Mouse (Mus musculus) heart, postnatal 14 days (tissue): Measurements from ENCODE around the gene Pfkfb3. TPM values are rescaled to one million over a fixed set of nuclear protein-coding genes. Genes with fewer than 3 reads are reported as not detected.
A peak's percentile ranks its signal among the peaks of the same experiment; 100 is the strongest.
"Not testable (repeated sequence)": the region's sequence is repeated elsewhere in the genome, so short reads cannot be mapped to it uniquely, and the experiment has no call there.

ENCODE experiments used
- DNase-seq, 2 experiments: peaks; one replicate each; pipeline ENCODE4 v3.0.0; 2021 to 2022
- intact Hi-C: fragments of 180-260 bp; cut with DNase I; formaldehyde crosslinking; loops from one replicate; pipeline ENCODE4 v1.15.1; 2025
- total RNA-seq, 2 experiments: library from RNA; stranded (reverse); gene quantifications; 2 replicates each; pipeline ENCODE4 v1.2.3; 2021

Pfkfb3 gene
- total RNA-seq, 2 experiments from 2014 or later: 11.9 to 14.5 TPM

- intact Hi-C loops: no loop called here
- no peak for DNase-seq
These were observed 1.5 kb downstream of the Pfkfb3 start for GRCm38 (mm10) chr2:11552297-11552821.

DNA sequence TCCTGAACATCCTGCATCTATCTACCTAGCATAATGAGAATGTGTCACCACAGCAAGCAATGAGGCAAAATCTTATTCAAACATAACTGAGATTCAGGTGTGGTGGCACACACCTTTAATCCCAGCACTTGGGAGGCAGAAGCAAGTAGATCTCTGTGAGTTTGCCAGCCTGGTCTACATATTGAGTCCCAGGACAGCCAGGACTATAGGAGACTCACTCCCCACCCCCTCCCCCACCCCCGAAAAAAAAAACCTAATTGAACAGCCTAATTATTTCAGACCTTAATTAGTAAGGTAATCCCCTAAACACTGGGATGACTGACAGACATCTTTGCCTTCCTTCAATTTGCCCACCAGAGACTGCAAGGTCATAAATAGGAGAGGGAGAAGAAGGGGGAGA, 2.2 kb downstream of the Pfkfb3 start:
- intact Hi-C loops: no loop called here
- no peak for DNase-seq

DNA sequence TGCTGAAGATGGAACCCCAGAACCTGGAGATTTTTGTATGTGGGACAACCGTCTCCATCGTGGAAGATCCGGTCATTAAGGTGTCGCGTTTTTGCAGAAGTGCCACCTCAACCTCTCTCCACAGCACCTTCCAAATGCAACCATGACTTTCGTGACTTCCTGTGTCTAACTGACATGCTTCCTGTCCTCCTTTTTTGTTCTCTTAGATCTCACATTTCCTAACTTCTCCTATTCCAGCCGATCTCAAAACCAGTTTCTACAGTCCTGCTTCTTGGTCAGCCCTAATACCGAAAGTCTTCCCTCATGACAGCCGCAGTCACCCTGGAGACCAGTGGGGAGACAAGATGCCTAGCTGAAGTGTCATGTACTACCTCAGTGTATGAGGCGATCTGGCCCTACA, 5.4 kb downstream of the Pfkfb3 start:
- intact Hi-C loops: loop anchor here (5.0 kb wide), 2 partner anchors 54 to 436 kb away; partner anchors contain the start of gene Rbm17
- DNase-seq: no peak

- intact Hi-C loops: loop anchor here (5.0 kb wide), 2 partner anchors 55 to 435 kb away; partner anchors contain the start of gene Rbm17
- no peak for DNase-seq
These were observed 6.3 kb downstream of the Pfkfb3 start for GRCm38 (mm10) chr2:11547609-11548008.

GRCm38 (mm10) chr2:11546091-11546490, 7.8 kb downstream of the Pfkfb3 start:
- DNase-seq: no peak
- intact Hi-C loops: loop anchor here (5.0 kb wide), 2 partner anchors 56 to 434 kb away; partner anchors contain the start of gene Rbm17

DNA sequence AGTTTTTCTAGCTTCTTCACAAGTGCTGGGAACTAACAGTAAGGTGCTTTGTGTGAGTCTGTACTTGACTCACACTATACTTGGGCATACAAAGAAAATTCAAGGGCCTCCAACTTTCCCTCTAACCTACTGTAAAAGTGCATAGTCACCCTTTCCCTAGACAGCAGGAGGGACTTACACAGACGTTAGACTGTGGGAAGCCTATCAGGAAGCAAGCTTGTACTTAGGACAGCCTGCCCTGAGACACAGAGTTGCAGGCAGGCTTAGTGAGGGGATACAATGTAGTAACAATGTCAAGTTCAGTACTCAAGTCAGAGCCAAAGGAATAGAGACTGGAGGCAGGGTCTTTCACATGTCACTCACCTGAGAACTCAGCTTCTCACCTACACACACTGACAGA, 8.5 kb downstream of the Pfkfb3 start:
- intact Hi-C loops: loop anchor here (5.0 kb wide), 2 partner anchors 57 to 433 kb away; partner anchors contain the start of gene Rbm17
- no peak for DNase-seq

DNA sequence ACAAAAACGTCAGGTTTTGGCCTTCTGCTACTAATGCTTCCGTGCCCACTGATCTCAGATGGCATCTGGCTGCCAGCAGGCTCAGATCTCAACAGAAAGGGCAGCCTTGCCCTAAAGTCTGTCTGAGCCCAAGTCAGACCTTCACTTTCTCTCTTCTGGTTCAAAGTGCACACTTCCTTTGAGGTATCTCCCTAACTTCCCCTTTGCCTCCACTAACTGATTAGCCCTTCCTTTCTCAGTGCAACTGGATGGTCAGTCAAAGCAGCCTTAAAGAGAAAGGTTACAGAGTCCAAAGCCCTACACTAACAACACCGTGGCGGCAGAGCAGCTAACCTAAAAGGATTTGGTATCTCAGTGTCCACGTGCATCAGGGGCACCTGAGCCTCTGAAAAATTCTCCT, 9.5 kb downstream of the Pfkfb3 start:
- DNase-seq: no peak
- intact Hi-C loops: no loop called here

- no peak for DNase-seq
- intact Hi-C loops: no loop called here
These were observed 10.7 kb downstream of the Pfkfb3 start for GRCm38 (mm10) chr2:11543158-11543557.

DNA sequence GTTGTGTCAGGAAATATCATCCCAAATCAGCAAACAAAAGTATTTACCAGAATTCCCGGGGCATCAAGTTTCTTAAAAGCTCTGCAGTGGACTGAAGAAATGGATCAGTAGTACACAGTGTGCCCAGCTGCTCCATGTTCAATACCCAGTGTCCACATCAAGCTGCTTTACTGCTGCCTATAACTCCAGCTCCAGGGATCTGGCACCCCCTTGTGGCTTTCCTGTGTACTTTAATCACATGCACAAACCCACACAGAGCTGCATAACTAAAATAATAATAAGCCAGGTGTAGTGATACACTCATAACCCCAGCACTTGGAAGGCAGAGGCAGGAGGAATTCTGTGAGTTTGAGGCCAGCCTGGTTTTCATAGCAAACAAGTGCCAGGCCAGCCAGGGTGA, 11.2 kb downstream of the Pfkfb3 start:
- intact Hi-C loops: loop anchor here (1.0 kb wide), 2 partner anchors 40 to 211 kb away; no protein-coding TSS in a partner anchor
- peak; percentile 84 to 90 for DNase-seq

GRCm38 (mm10) chr2:11542121-11542520, 11.8 kb downstream of the Pfkfb3 start:
- DNase-seq: no peak
- intact Hi-C loops: loop anchor here (1.0 kb wide), 2 partner anchors 40 to 211 kb away; no protein-coding TSS in a partner anchor

DNA sequence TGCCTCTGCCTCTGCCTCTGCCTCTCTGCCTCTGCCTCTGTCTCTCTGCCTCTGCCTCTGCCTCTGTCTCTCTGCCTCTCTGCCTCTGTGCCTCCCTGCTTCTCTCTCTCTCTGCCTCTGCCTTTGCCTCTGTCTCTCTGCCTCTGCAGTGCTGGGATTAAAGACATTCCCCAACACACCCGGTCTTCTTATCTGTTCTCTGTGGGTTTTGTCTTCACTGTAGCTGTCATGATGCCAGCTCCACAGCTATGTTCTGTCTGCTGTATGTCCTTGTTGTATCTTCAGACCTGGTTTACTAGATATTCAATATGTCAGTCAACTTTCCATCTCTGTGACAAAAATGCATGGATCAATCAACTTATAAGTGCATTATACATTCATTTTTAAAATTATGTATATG, 12.3 kb downstream of the Pfkfb3 start:
- DNase-seq, intact Hi-C loops: not testable (repeated sequence)

- DNase-seq: no peak
- intact Hi-C loops: loop anchor here (1.0 kb wide), 1 partner anchor 33 kb away; no protein-coding TSS in a partner anchor
These were observed 17.9 kb downstream of the Pfkfb3 start for GRCm38 (mm10) chr2:11535966-11536365.

DNA sequence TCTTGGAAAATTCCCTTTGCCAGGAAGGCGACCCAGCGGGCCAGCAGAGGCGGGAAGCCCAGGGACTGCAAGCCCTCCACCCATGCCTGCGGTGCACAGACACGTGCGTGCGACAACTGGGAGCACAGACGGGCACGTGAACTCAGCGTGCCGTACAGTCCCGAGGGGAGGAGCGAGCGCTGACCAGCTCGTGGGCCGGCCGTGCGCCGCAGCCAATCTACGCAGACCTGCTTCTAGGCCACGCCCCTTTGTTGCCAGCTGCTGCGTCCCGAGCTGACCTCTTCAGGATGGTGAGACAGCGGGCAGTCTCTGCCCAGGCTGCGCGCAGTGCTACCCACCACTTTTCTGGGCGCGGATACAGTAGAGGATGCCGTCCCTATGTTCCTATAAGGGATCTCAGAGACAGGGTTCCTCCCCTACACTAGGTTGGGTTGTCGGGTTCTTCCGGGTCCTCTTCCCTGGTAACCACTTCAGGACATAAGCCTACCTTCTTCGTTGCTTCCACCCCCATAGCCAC, 18.4 kb downstream of the Pfkfb3 start:
- peak; percentile 94 to 97 for DNase-seq
- intact Hi-C loops: loop anchor here (1.0 kb wide), 1 partner anchor 32 kb away; no protein-coding TSS in a partner anchor

DNA sequence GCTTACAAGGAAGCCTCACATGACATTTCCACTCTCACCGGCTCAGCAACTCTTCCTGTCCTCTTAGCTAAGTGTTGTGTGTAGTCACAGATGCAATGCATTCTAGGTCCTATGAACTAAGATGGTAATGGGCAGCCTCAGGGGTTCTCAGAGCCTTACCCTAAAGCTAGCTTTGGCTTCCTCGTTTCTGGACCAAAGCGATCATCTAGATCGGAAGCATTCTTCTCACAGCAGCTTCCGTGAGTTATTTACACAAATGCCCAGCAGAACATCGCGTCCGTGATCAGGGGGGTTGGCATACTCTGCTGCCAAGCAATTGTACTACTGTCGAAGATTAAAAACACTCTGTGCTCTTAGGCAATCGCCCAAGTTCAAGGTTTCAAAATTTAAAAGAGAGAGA, 19.1 kb downstream of the Pfkfb3 start:
- peak; percentile 26 to 42 for DNase-seq
- intact Hi-C loops: loop anchor here (1.0 kb wide), 1 partner anchor 32 kb away; no protein-coding TSS in a partner anchor

- intact Hi-C loops: no loop called here
- DNase-seq: peak; percentile 36 to 41
These were observed 23.8 kb downstream of the Pfkfb3 start for GRCm38 (mm10) chr2:11530101-11530500.

DNA sequence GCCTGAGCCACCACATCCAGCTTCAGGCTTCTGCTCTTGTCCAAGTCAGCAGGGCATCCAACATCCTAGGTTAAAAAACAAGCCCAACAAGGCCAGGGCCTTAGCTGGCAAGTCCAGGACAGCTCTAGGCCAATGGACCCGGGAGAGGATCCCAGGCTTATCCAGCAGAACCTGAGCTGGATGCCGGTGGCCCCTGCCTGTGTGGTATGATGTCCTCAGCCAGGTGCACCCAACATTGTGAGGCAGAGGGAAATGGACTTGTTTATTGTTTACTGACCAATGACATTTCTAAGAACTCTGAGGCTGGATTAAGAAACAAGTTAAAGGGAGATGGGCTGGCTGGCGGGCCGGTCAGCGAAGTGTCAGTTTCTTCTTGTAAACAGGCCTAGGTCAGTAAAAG, 27.8 kb downstream of the Pfkfb3 start:
- intact Hi-C loops: no loop called here
- DNase-seq: no peak

- DNase-seq: no peak
- intact Hi-C loops: no loop called here
These were observed 29.1 kb downstream of the Pfkfb3 start for GRCm38 (mm10) chr2:11524736-11525135.

DNA sequence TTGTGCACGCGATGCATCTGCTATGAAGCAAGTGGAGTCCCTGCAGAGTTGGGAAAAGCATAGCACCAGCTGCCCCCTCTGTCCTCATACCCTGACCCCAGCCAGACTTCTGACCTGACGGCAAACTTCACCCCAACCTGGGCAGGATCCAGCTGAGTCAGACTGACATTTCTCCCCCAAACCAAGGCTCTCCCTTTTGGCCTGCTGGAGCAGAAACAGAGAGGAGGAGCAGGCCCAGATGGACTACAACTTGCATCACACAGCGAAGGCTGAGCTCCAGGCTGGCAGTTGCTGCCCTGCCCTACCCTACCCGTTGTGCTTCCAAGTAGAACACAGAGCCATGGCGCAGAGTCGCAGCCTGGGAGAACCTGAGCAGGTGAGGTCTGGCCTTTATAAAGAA, 32.1 kb downstream of the Pfkfb3 start:
- no peak for DNase-seq
- intact Hi-C loops: no loop called here

- DNase-seq: no peak
- intact Hi-C loops: no loop called here
These were observed 33.1 kb downstream of the Pfkfb3 start for GRCm38 (mm10) chr2:11520786-11521185.

DNA sequence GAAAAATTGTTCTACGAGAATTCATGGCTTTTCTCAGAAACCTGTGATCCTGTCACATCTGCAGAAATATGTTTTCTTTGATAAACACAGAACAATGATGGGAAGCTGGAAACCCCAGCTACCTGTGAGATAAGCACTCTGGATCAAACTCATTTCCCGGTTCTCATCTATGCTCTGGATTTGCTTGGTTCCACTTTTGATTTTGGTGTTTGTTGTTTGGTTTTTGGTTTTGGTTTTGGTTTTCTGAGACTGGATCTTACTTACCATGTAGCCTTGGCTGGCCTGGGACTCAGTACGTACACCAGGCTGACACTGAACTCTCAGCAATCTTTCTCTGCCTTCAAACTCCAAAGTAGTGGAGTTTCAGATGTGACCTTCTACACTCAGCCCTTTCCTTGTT, 38.0 kb downstream of the Pfkfb3 start:
- intact Hi-C loops: no loop called here
- no peak for DNase-seq

DNA sequence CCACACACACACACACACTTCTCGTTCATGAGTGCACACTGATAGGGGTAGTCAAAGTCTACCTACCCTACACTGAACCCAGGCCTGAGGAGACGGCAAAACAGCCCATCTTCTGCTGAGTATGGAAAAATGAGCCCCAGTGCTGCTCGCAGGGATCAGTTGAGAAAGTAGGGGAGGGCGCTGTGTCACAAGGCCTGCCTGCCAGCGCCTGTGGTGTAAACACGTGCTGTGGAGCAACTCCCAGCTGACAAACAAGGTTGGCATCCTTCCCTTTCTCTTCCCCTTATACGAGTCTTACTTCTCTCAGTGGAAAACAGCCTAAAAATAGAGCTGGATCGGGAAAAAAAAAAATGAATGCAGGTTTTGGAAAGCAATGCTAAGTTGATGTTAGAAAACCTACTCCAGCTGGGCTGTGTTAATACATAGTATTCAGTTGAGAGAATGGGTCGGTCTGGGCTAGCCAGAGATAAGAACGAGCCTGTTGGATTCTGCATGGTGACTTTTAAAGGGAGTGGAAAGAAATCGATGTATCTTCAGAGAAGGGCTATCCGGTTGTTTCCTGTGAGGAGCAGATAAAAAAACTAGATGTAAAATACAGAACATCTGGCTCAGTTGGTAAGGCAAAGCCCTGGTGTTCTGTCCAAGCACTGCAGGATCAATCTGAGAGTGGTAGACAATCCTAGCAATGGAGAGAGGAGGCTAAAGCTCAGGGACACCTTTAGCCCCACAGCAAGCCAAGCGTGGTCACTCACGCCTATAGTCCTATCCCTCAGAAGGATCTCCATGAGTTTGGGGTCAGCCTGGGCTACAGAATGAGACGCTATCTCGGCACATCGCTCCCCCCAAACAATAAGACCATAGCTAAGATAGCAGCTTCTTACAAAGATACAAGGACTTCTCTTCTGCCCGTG, 40.6 kb downstream of the Pfkfb3 start:
- DNase-seq: peak; percentile 61 to 68
- intact Hi-C loops: no loop called here
